Mouse (Mus musculus) testis, adult 2 months (tissue): ENCODE measurements around the gene Tmem267. TPM values are rescaled to one million over a fixed set of nuclear protein-coding genes. Genes with fewer than 3 reads are reported as not detected.

ENCODE experiments used
- H3K27ac ChIP-seq: fragments of 200-500 bp; 2 replicates; pipeline ENCODE4 v1.5.1; 2012; ENCODE audit warnings: low read depth, low read length; ENCODE audit not compliant: control insufficient read depth, insufficient read depth
- H3K27me3 ChIP-seq: fragments of 200-500 bp; 2 replicates; pipeline ENCODE4 v1.6.1; 2012; ENCODE audit warnings: mild to moderate bottlenecking, low read length, moderate library complexity; ENCODE audit not compliant: control insufficient read depth, insufficient read depth
- H3K36me3 ChIP-seq: fragments of 200-500 bp; 2 replicates; pipeline ENCODE4 v1.6.1; 2012; ENCODE audit warnings: mild to moderate bottlenecking, low read length; ENCODE audit not compliant: control insufficient read depth, insufficient read depth
- H3K4me1 ChIP-seq: fragments of 200-500 bp; 2 replicates; pipeline ENCODE4 v1.6.1; 2012; ENCODE audit warnings: low read length; ENCODE audit not compliant: control insufficient read depth, insufficient read depth
- H3K4me3 ChIP-seq: fragments of 200-500 bp; 2 replicates; pipeline ENCODE4 v1.5.1; 2012; ENCODE audit warnings: low read depth, mild to moderate bottlenecking, low read length, moderate library complexity, mixed read lengths; ENCODE audit not compliant: control insufficient read depth
- CTCF ChIP-seq: fragments of 200-500 bp; IDR thresholded peaks from 2 replicates; pipeline ENCODE4 v1.5.1; 2012; ENCODE audit warnings: low read depth, mild to moderate bottlenecking, inconsistent platforms, low read length, moderate library complexity; ENCODE audit not compliant: control insufficient read depth, insufficient read depth, insufficient replicate concordance
- POLR2A ChIP-seq: fragments of 200-500 bp; IDR thresholded peaks from 2 replicates; pipeline ENCODE4 v1.6.1; 2012; ENCODE audit warnings: low read depth, mild to moderate bottlenecking, inconsistent platforms, low read length, moderate library complexity; ENCODE audit not compliant: control insufficient read depth
- polyA plus RNA-seq: library from polyadenylated mRNA; depleted of rRNA; stranded (reverse); fragments of >200 nt; gene quantifications from 2 replicates; pipeline ENCODE4 v1.2.3, GENCODE M21; 2012

Tmem267 gene
- polyA plus RNA-seq, 1 experiment = 309 TPM

DNA sequence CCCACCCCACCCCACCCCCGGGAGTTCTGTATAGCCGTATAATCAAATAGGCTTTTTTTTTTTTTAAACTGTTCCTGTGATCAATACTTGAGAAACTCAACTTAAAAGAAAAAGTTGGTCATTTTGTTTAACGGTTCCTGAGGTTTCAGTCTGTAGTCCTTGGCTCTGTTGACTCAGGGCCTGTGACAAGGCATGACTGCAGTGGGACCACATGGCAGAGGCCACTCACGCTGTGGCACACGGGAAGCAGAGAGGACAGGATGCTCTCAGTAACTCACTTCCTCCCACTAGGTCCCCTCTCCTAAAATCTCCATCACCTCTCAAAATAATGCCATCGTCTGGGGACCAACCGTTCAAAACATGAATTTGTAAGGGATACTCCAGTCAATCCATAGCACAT, 153.3 kb downstream of the Tmem267 start:
- TF ChIP-seq POLR2A (no peak), CTCF (no peak)
- Histone ChIP-seq H3K36me3 (no peaks in the 10 kb centered on the region), H3K4me1 (0 out of 2 replicates have a peak, but pooled peaks cover 2% of the 10 kb centered on the region), H3K27ac (no peak overlapping the region), H3K27me3 (no peaks in the 10 kb centered on the region), H3K4me3 (no peak overlapping the region)

DNA sequence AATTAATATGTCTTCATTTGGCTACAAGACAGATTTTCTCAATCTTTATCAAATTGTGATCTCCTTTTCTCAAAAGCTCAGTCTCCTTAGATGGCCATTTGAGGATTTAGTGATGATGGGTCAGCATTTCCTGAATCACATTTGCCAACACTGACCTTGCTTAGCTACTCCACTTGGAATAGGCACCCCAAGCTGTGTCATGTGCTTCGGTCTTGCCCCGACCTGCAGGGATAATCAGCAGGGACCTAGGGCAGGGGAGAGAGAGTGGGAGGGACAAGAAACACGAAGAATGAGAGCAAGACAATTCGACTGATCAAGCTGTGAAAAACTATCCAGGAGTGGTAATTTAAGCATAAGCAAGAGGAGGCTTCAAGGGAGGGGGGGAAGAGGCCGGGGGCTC, 156.9 kb downstream of the Tmem267 start:
- Histone ChIP-seq H3K27ac (no peak overlapping the region), H3K4me3 (no peak overlapping the region), H3K4me1 (peaks cover 11% of the 10 kb centered on the region), H3K36me3 (no peaks in the 10 kb centered on the region), H3K27me3 (no peaks in the 10 kb centered on the region)
- TF ChIP-seq CTCF (no peak), POLR2A (no peak)

DNA sequence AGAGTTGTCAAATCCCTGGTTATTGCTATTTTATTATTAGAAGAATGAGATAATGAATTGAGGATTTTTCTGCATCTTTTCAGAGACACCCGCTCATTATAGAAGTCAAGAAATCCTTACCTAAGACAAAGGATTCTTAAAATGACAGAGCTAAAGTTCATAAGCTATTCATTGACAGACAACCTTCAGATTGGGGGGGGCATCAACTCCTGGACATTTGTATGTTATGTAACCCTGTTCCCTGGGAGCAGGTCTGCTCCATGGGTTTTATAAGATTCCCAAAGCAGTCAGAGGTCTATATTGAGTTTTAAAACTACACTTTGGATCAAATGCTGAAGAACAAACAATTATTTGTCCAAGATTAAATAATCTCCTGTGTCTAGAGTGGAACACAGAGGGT, 158.7 kb downstream of the Tmem267 start:
- Histone ChIP-seq H3K27ac (no peak overlapping the region), H3K4me1 (peaks cover 11% of the 10 kb centered on the region), H3K4me3 (no peak overlapping the region), H3K36me3 (no peaks in the 10 kb centered on the region), H3K27me3 (no peaks in the 10 kb centered on the region)
- TF ChIP-seq CTCF (no peak), POLR2A (no peak)

DNA sequence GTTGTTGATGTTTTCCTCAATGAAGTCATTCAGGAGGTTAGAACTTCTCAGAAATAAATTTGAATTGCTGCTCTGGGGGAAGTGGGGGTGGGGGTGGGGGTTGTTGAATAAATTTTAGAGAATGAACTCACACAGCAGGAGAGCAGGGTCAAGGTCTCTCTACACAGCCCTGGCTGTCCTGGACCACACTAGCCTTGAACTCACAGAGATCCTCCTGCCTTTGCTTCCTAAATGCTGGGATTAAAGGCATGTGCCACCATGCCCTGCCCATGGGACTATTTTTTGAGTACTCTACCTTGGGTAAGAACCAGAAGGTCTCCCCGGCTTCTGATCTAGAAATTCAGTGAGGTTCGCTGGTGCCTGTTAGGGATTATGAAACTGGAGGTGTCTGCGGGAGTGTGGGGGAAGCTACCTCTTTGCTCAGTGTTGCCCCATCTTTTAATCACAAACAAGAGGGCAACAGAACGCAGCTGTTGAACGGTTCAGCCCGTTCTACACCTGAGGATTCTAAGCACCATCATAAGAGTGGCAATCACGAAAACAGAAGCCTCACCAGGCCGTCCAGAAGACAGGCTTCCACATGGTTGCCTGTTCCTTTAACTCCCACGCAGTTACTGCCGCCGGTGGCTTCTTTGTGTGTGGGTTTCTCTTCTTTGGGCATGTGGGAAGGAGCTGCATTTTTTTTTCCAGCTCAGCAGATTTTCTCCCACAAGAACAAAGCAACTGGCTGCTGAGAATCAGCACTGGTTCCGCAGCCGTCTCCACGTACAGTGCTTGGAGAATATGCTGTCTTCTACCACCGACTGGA, 161.3 kb downstream of the Tmem267 start:
- peak overlapping the region; percentile 88 for H3K4me3 ChIP-seq
- TF ChIP-seq POLR2A (peak; percentile 33; the same call in 1 of the 2 replicates), CTCF (no peak)
- no peaks in the 10 kb centered on the region for H3K36me3 ChIP-seq
- H3K27me3 ChIP-seq = no peaks in the 10 kb centered on the region
- peaks cover 11% of the 10 kb centered on the region for H3K4me1 ChIP-seq
- H3K27ac ChIP-seq = peak overlapping the region; percentile 85

DNA sequence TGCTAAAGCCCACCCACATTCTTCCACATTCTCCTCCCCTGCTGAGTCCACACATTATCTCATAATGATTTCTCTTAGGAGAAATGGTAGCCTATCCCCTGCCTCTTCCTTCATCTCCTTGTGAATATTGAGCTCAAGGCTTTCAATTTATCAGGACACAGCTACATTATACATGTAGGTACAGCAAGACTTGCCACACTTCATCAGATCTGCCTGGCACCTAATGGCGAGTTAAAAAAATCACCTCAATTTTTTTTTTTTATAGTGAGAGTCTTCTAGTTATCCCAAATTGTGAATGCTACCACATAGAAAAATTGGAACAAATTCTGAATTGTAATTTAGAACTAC, 161.8 kb downstream of the Tmem267 start:
- Histone ChIP-seq H3K36me3 (no peaks in the 10 kb centered on the region), H3K27ac (peak overlapping the region; percentile 85), H3K27me3 (no peaks in the 10 kb centered on the region), H3K4me3 (peak overlapping the region; percentile 88), H3K4me1 (peaks cover 11% of the 10 kb centered on the region)
- no peak for TF ChIP-seq POLR2A
- no peak for TF ChIP-seq CTCF

DNA sequence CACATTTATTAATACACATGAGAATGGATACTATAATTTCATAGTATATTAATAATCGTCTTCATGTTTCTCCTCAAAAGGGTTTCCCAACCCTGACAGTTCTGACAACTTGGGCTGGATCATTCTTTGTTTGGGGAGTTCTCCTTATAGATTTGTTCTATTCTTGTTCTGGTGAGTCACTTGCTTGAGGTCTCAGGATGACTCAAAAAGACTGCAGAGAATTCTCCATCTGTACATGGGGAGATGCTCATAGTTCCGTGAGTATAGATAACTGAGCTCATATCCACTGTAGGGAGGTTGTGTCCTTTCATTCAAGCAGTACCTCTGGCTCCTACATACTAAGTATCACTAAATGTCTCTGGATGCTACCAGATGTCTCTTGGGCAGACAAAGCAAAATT, 166.9 kb downstream of the Tmem267 start:
- no peak for TF ChIP-seq CTCF
- Histone ChIP-seq H3K27me3 (no peaks in the 10 kb centered on the region), H3K4me1 (0 out of 2 replicates have a peak, but pooled peaks cover 2% of the 10 kb centered on the region), H3K4me3 (no peak overlapping the region), H3K27ac (no peak overlapping the region), H3K36me3 (no peaks in the 10 kb centered on the region)

DNA sequence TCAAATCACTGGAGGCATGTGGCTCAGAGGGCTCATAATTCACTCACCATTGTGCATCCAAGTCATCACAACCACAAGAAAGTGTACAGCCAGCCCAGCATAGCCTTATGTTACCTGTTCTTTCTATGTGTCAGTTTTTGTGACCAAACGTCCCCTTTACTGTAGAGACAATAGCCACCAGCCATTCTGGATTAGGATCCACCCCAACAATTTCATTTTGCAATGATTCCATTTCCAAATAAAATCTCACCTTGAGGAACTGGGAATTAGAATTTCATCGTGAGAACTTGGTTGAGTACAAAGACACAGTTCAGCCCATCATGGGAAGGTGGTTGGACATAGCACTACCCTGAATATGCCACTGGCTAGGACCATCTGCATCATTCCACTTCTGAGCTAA, 168.4 kb downstream of the Tmem267 start:
- no peaks in the 10 kb centered on the region for H3K36me3 ChIP-seq
- H3K27me3 ChIP-seq = no peaks in the 10 kb centered on the region
- H3K27ac ChIP-seq = no peak overlapping the region
- TF ChIP-seq POLR2A (no peak), CTCF (no peak)
- no peaks in the 10 kb centered on the region for H3K4me1 ChIP-seq
- H3K4me3 ChIP-seq = no peak overlapping the region
